Mouse (Mus musculus) neural tube, embryonic 14.5 days (tissue): ENCODE data around the gene Vta1. TPM values are rescaled to one million over a fixed set of nuclear protein-coding genes. Genes with fewer than 3 reads are reported as not detected.

Source experiments
- ATAC-seq: fragments of 200-750 bp; cut with Nextera tagmentation; 2 replicates; pipeline ENCODE4 v1.8.0; 2017; ENCODE audit warnings: low read depth, mild to moderate bottlenecking, moderate TSS enrichment, moderate library complexity
- H3K27ac ChIP-seq: fragments of 300-500 bp; sonication (generic); 2 replicates; pipeline ENCODE4 v1.5.1; 2014; ENCODE audit warnings: low read depth, mild to moderate bottlenecking, control low read depth, low read length, moderate library complexity, mixed read lengths
- H3K27me3 ChIP-seq: fragments of 300-500 bp; sonication (generic); 2 replicates; pipeline ENCODE4 v1.6.1; 2014; ENCODE audit warnings: low read length; ENCODE audit not compliant: control insufficient read depth, insufficient read depth
- H3K36me3 ChIP-seq: fragments of 300-500 bp; sonication (generic); 2 replicates; pipeline ENCODE4 v1.6.1; 2014; ENCODE audit warnings: low read length, mixed read lengths; ENCODE audit not compliant: control insufficient read depth, insufficient read depth
- H3K4me1 ChIP-seq: fragments of 300-500 bp; sonication (generic); 2 replicates; pipeline ENCODE4 v1.6.1; 2014; ENCODE audit warnings: low read length; ENCODE audit not compliant: control insufficient read depth, insufficient read depth
- H3K4me2 ChIP-seq: fragments of 300-500 bp; sonication (generic); 2 replicates; pipeline ENCODE4 v1.6.1; 2014; ENCODE audit warnings: mild to moderate bottlenecking, low read depth, low read length, control low read depth
- H3K4me3 ChIP-seq: fragments of 300-500 bp; sonication (generic); 2 replicates; pipeline ENCODE4 v1.5.1; 2014; ENCODE audit warnings: low read depth, low read length, control low read depth, mixed read lengths
- H3K9ac ChIP-seq: fragments of 300-500 bp; sonication (generic); replicated peaks from 2 replicates; pipeline ENCODE4 v1.6.1; 2014; ENCODE audit warnings: low read depth, mild to moderate bottlenecking, control low read depth, low read length, mixed read lengths
- H3K9me3 ChIP-seq: fragments of 300-500 bp; sonication (generic); 2 replicates; pipeline ENCODE4 v1.6.1; 2016; ENCODE audit warnings: low read length; ENCODE audit not compliant: control insufficient read depth
- WGBS: fragments of 180-500 bp; shearing (Covaris S2); extraction: QIAGEN DNeasy Blood & Tissue Kit; methylation state at CpG from one replicate; pipeline ENCODE4 v1.1.7; 2014; 5-methylcytosine and 5-hydroxymethylcytosine counted together
- polyA plus RNA-seq: library from polyadenylated mRNA; unstranded; fragments of >200 nt; fragmentation: Nextera tagmentation; extraction: Ambion mirVana; gene quantifications from 2 replicates; pipeline ENCODE4 v1.2.1, GENCODE M21; 2014

Gene Vta1
- 218 and 224 TPM in 2 replicates for polyA plus RNA-seq

DNA sequence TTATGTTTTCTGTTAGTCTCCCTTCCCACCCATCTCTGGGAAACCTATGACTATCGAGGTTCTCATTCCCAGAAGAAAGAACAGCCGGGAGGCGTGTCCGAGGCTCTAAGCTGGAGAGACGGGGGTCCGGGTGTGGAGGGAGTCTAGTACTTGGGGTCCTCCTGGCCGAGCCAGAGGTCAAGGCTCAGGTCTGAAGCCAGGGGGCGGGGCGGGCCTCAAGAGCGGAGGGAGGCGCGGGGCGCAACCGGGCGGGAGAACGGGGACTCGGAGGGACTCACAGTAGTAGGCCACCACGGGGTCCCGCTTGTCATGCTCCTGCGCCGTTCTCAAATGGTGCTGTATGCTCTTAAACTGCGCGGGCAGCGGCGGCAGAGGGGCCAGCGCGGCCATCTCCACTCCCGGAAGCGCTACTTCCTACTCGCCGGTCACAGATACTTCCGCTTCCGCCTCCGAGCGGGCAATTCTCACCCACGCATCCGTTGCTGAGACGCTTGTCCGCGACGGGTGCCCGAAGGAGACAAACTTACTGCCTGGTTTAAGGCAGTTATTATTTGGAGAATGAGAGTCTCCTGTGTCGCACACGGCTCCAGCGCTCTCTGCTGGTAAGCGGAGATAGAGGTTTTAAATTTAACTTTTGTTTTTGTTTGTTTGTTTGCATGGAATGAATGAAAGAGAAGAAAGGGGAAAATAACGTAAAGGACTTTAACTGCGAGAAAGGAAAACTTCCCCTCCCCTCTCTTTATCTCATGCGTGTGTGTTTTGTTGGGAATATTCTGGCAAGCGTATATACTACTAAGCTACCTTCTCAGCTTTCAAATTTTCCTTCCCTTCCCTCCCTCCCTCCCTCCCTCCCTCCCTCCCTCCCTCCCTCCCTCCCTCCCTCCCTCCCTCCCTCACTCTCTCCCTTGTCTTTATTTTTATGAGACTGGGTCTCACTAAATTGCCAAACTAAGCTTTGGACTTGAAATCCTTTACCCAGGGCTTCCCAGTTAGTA is at the start of gene Vta1, which contains the start of gene Nmbr:
Gene Vta1, minus strand, starts transcription at position 489 of the 995 bp plus-strand sequence.
Gene Nmbr, plus strand, starts transcription at position 520 of the 995 bp plus-strand sequence.
- peaks cover 17% of the 10 kb centered on the region for H3K4me1 ChIP-seq
- under 1% methylated on average over 50 of the region's 50 CpGs for WGBS
- peak within 1 kb of the TSS; percentile 84 for H3K27ac ChIP-seq

DNA sequence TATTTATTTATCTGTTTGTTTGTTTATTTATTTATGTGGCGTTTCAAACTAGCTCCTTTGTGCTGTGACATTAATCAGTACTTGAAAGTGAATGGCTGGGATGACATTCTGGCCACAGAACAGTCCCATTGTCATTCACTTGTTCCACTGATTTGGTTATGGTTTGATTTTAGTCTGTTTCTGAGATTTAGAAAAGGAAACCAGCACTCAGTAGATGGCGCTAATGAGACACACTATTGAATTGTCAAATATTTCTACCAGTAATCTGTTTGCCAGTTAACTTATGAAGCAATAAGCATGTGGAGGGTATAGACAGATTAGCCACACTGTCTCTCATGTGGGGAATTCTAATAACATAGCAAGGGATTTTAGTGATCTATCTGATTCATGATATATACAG is 28.9 kb upstream of the Vta1 start:
- WGBS = 14% methylated on average over 2 of the region's 2 CpGs
- ATAC-seq = no peak

More for the DNA sequence above, at the start of gene Vta1, which contains the start of gene Nmbr:
- H3K9me3 ChIP-seq = no peaks in the 10 kb centered on the region
- peak; percentile 98 for ATAC-seq
- H3K27me3 ChIP-seq = no peaks in the 10 kb centered on the region; the same call in 1 of the 2 replicates
- H3K36me3 ChIP-seq = no peaks in the 10 kb centered on the region
- H3K4me3 ChIP-seq = peak within 1 kb of the TSS; percentile 94
- H3K4me2 ChIP-seq = peak within 1 kb of the TSS; percentile 74
- H3K9ac ChIP-seq = peak within 1 kb of the TSS; percentile 84

GRCm38 (mm10) chr10:14725671-14726070 is 20.3 kb upstream of the Vta1 start:
- no peak for ATAC-seq

More for the DNA sequence above, 28.9 kb upstream of the Vta1 start:
- no peaks in the 10 kb centered on the region for H3K36me3 ChIP-seq
- H3K4me1 ChIP-seq = no peaks in the 10 kb centered on the region
- no peaks in the 10 kb centered on the region for H3K27me3 ChIP-seq
- no peak overlapping the region for H3K9ac ChIP-seq
- no peaks in the 10 kb centered on the region for H3K9me3 ChIP-seq
- no peak overlapping the region for H3K4me3 ChIP-seq
- no peak overlapping the region for H3K27ac ChIP-seq
- no peak overlapping the region for H3K4me2 ChIP-seq

GRCm38 (mm10) chr10:14718114-14718513 is 12.8 kb upstream of the Vta1 start, which contains the start of gene Gje1:
Gje1 (minus strand) TSS chr10:14718214.
- no peak within 1 kb of the TSS for H3K9ac ChIP-seq
- H3K36me3 ChIP-seq = no peaks in the 10 kb centered on the region
- H3K4me1 ChIP-seq = no peaks in the 10 kb centered on the region
- no peaks in the 10 kb centered on the region for H3K9me3 ChIP-seq
- 64% methylated on average over 3 of the region's 3 CpGs for WGBS
- no peak for ATAC-seq
- H3K27me3 ChIP-seq = no peaks in the 10 kb centered on the region
- H3K4me3 ChIP-seq = no peak within 1 kb of the TSS
- H3K27ac ChIP-seq = no peak within 1 kb of the TSS
- no peak within 1 kb of the TSS for H3K4me2 ChIP-seq

More at GRCm38 (mm10) chr10:14725671-14726070, 20.3 kb upstream of the Vta1 start:
- H3K27ac ChIP-seq = no peak overlapping the region
- 73% methylated on average over 9 of the region's 9 CpGs for WGBS
- H3K9me3 ChIP-seq = no peaks in the 10 kb centered on the region
- H3K4me1 ChIP-seq = no peaks in the 10 kb centered on the region
- no peak overlapping the region for H3K4me3 ChIP-seq
- no peaks in the 10 kb centered on the region for H3K27me3 ChIP-seq
- no peak overlapping the region for H3K4me2 ChIP-seq
- H3K36me3 ChIP-seq = no peaks in the 10 kb centered on the region
- no peak overlapping the region for H3K9ac ChIP-seq

GRCm38 (mm10) chr10:14703830-14704420 is 1.4 kb downstream of the Vta1 start:
- H3K36me3 ChIP-seq = no peaks in the 10 kb centered on the region
- H3K27ac ChIP-seq = 0 out of 2 replicates have a peak overlapping the region, but pooled peaks have one; percentile 29
- H3K4me3 ChIP-seq = peak overlapping the region; percentile 94
- H3K27me3 ChIP-seq = no peaks in the 10 kb centered on the region; the same call in 1 of the 2 replicates
- no peaks in the 10 kb centered on the region for H3K9me3 ChIP-seq
- peak overlapping the region; percentile 74 for H3K4me2 ChIP-seq
- WGBS = 20% methylated on average over 4 of the region's 4 CpGs
- peak overlapping the region; percentile 84; the same call in 1 of the 2 replicates for H3K9ac ChIP-seq
- H3K4me1 ChIP-seq = peaks cover 17% of the 10 kb centered on the region
- no peak for ATAC-seq

- no peak overlapping the region; the same call in 1 of the 2 replicates for H3K4me3 ChIP-seq
These were observed 2.1 kb downstream of the Vta1 start for GRCm38 (mm10) chr10:14703239-14703638.

GRCm38 (mm10) chr10:14690349-14690748 is 15.0 kb downstream of the Vta1 start:
- no peaks in the 10 kb centered on the region for H3K27me3 ChIP-seq
- no peak overlapping the region for H3K9ac ChIP-seq
- no peak overlapping the region for H3K27ac ChIP-seq
- peaks cover 10% of the 10 kb centered on the region; the same call in 1 of the 2 replicates for H3K36me3 ChIP-seq
- H3K9me3 ChIP-seq = no peaks in the 10 kb centered on the region
- WGBS = 52% methylated on average over 3 of the region's 3 CpGs
- no peak overlapping the region for H3K4me3 ChIP-seq
- ATAC-seq = no peak
- no peaks in the 10 kb centered on the region for H3K4me1 ChIP-seq
- H3K4me2 ChIP-seq = no peak overlapping the region

More at GRCm38 (mm10) chr10:14703239-14703638, 2.1 kb downstream of the Vta1 start:
- Histone ChIP-seq H3K27me3 (no peaks in the 10 kb centered on the region; the same call in 1 of the 2 replicates), H3K9me3 (no peaks in the 10 kb centered on the region), H3K4me1 (peaks cover 17% of the 10 kb centered on the region), H3K27ac (0 out of 2 replicates have a peak overlapping the region, but pooled peaks have one; percentile 29), H3K36me3 (no peaks in the 10 kb centered on the region), H3K9ac (no peak overlapping the region), H3K4me2 (peak overlapping the region; percentile 74; the same call in 1 of the 2 replicates)
- ATAC-seq = no peak
- WGBS = 13% methylated on average over 1 of the region's 1 CpGs

GRCm38 (mm10) chr10:14688785-14689442 is 16.4 kb downstream of the Vta1 start:
- Histone ChIP-seq H3K9ac (no peak overlapping the region), H3K4me1 (no peaks in the 10 kb centered on the region), H3K4me3 (no peak overlapping the region), H3K27ac (no peak overlapping the region), H3K36me3 (peaks cover 14% of the 10 kb centered on the region; the same call in 1 of the 2 replicates), H3K27me3 (no peaks in the 10 kb centered on the region), H3K4me2 (no peak overlapping the region), H3K9me3 (no peaks in the 10 kb centered on the region)
- no peak for ATAC-seq
- WGBS = 91% methylated on average over 6 of the region's 6 CpGs
